Mouse (Mus musculus): ENCODE measurements at regions not wholly inside any gene's neighbourhood (a gene's known extent, or its start where the extent isn't known, plus 50 kb on each side); places are given as distances from the start of the nearest gene placed in this dataset.

GRCm38 (mm10) chr16:93189875-93190274 lies 363.9 kb upstream of the Runx1 start:
- Histone ChIP-seq H3K4me2 (replicated peaks; ENCODE audit: low read depth, low read length) (no peak overlapping the region), H3K4me1 (ENCODE audit: control insufficient read depth, insufficient read depth, low read length) (no peaks in the 10 kb centered on the region), H3K9ac (replicated peaks; ENCODE audit: low read depth, low read length) (no peak overlapping the region), H3K36me3 (ENCODE audit: control insufficient read depth, insufficient read depth, low read length) (no peaks in the 10 kb centered on the region), H3K27me3 (ENCODE audit: control insufficient read depth, insufficient read depth, low read length) (no peaks in the 10 kb centered on the region), H3K9me3 (ENCODE audit: control insufficient read depth, low read depth, low read length) (no peaks in the 10 kb centered on the region), H3K4me3 (ENCODE audit: low read depth, low read length) (no peak overlapping the region), H3K27ac (ENCODE audit: low read length) (no peak overlapping the region)
- no peak for ATAC-seq (ENCODE audit: insufficient number of reproducible peaks, insufficient read depth, low FRiP score, low read depth)
- 52% methylated on average over 3 of the region's 3 CpGs for WGBS

- Histone ChIP-seq H3K9me3 (ENCODE audit: control insufficient read depth, low read depth, low read length) (no peaks in the 10 kb centered on the region), H3K9ac (replicated peaks; ENCODE audit: low read depth, low read length) (no peak overlapping the region), H3K4me3 (ENCODE audit: low read depth, low read length) (no peak overlapping the region), H3K27ac (ENCODE audit: low read length) (no peak overlapping the region), H3K4me2 (replicated peaks; ENCODE audit: low read depth, low read length) (no peak overlapping the region), H3K27me3 (ENCODE audit: control insufficient read depth, insufficient read depth, low read length) (no peaks in the 10 kb centered on the region), H3K36me3 (ENCODE audit: control insufficient read depth, insufficient read depth, low read length) (no peaks in the 10 kb centered on the region), H3K4me1 (ENCODE audit: control insufficient read depth, insufficient read depth, low read length) (no peaks in the 10 kb centered on the region)
- ATAC-seq (ENCODE audit: insufficient number of reproducible peaks, insufficient read depth, low FRiP score, low read depth) = no peak
- WGBS = 91% methylated on average over 5 of the region's 5 CpGs
These were observed 363.5 kb upstream of the Runx1 start for GRCm38 (mm10) chr16:93189412-93189811.

- WGBS = 87% methylated on average over 4 of the region's 4 CpGs
- no peak overlapping the region for H3K4me2 ChIP-seq (replicated peaks; ENCODE audit: low read depth, low read length)
- H3K27me3 ChIP-seq (ENCODE audit: control insufficient read depth, insufficient read depth, low read length) = no peaks in the 10 kb centered on the region
- no peaks in the 10 kb centered on the region for H3K4me1 ChIP-seq (ENCODE audit: control insufficient read depth, insufficient read depth, low read length)
- H3K4me3 ChIP-seq (ENCODE audit: low read depth, low read length) = no peak overlapping the region
- no peaks in the 10 kb centered on the region for H3K9me3 ChIP-seq (ENCODE audit: control insufficient read depth, low read depth, low read length)
- H3K36me3 ChIP-seq (ENCODE audit: control insufficient read depth, insufficient read depth, low read length) = no peaks in the 10 kb centered on the region
- no peak overlapping the region for H3K27ac ChIP-seq (ENCODE audit: low read length)
- no peak overlapping the region for H3K9ac ChIP-seq (replicated peaks; ENCODE audit: low read depth, low read length)
- no peak for ATAC-seq (ENCODE audit: insufficient number of reproducible peaks, insufficient read depth, low FRiP score, low read depth)
These were observed 360.6 kb upstream of the Runx1 start for GRCm38 (mm10) chr16:93186554-93186953.

- H3K9me3 ChIP-seq (ENCODE audit: control insufficient read depth, low read depth, low read length) = no peaks in the 10 kb centered on the region
- no peak overlapping the region for H3K4me2 ChIP-seq (replicated peaks; ENCODE audit: low read depth, low read length)
- 38% methylated on average over 3 of the region's 3 CpGs for WGBS
- H3K36me3 ChIP-seq (ENCODE audit: control insufficient read depth, insufficient read depth, low read length) = no peaks in the 10 kb centered on the region
- no peaks in the 10 kb centered on the region for H3K27me3 ChIP-seq (ENCODE audit: control insufficient read depth, insufficient read depth, low read length)
- H3K4me1 ChIP-seq (ENCODE audit: control insufficient read depth, insufficient read depth, low read length) = no peaks in the 10 kb centered on the region
- ATAC-seq (ENCODE audit: insufficient number of reproducible peaks, insufficient read depth, low FRiP score, low read depth) = no peak
- no peak overlapping the region for H3K27ac ChIP-seq (ENCODE audit: low read length)
- no peak overlapping the region for H3K9ac ChIP-seq (replicated peaks; ENCODE audit: low read depth, low read length)
- H3K4me3 ChIP-seq (ENCODE audit: low read depth, low read length) = no peak overlapping the region
These were observed 356.7 kb upstream of the Runx1 start for GRCm38 (mm10) chr16:93182656-93183055.

- ATAC-seq (ENCODE audit: insufficient number of reproducible peaks, insufficient read depth, low FRiP score, low read depth) = no peak
- no peaks in the 10 kb centered on the region for H3K4me1 ChIP-seq (ENCODE audit: control insufficient read depth, insufficient read depth, low read length)
- no peak overlapping the region for H3K9ac ChIP-seq (replicated peaks; ENCODE audit: low read depth, low read length)
- H3K36me3 ChIP-seq (ENCODE audit: control insufficient read depth, insufficient read depth, low read length) = no peaks in the 10 kb centered on the region
- no peaks in the 10 kb centered on the region for H3K9me3 ChIP-seq (ENCODE audit: control insufficient read depth, low read depth, low read length)
- no peaks in the 10 kb centered on the region for H3K27me3 ChIP-seq (ENCODE audit: control insufficient read depth, insufficient read depth, low read length)
- 92% methylated on average over 8 of the region's 8 CpGs for WGBS
- no peak overlapping the region for H3K27ac ChIP-seq (ENCODE audit: low read length)
- H3K4me3 ChIP-seq (ENCODE audit: low read depth, low read length) = no peak overlapping the region
- no peak overlapping the region for H3K4me2 ChIP-seq (replicated peaks; ENCODE audit: low read depth, low read length)
These were observed 355.5 kb upstream of the Runx1 start for GRCm38 (mm10) chr16:93181497-93181896.

GRCm38 (mm10) chr16:93180213-93180612 lies 354.3 kb upstream of the Runx1 start:
- WGBS = 54% methylated on average over 5 of the region's 5 CpGs
- Histone ChIP-seq H3K36me3 (ENCODE audit: control insufficient read depth, insufficient read depth, low read length) (no peaks in the 10 kb centered on the region), H3K9me3 (ENCODE audit: control insufficient read depth, low read depth, low read length) (no peaks in the 10 kb centered on the region), H3K9ac (replicated peaks; ENCODE audit: low read depth, low read length) (no peak overlapping the region), H3K27me3 (ENCODE audit: control insufficient read depth, insufficient read depth, low read length) (no peaks in the 10 kb centered on the region), H3K4me1 (ENCODE audit: control insufficient read depth, insufficient read depth, low read length) (no peaks in the 10 kb centered on the region), H3K27ac (ENCODE audit: low read length) (no peak overlapping the region), H3K4me2 (replicated peaks; ENCODE audit: low read depth, low read length) (no peak overlapping the region), H3K4me3 (ENCODE audit: low read depth, low read length) (no peak overlapping the region)
- no peak for ATAC-seq (ENCODE audit: insufficient number of reproducible peaks, insufficient read depth, low FRiP score, low read depth)

GRCm38 (mm10) chr16:93166667-93167066 lies 340.7 kb upstream of the Runx1 start:
- no peaks in the 10 kb centered on the region for H3K9me3 ChIP-seq (ENCODE audit: control insufficient read depth, low read depth, low read length)
- no peaks in the 10 kb centered on the region for H3K4me1 ChIP-seq (ENCODE audit: control insufficient read depth, insufficient read depth, low read length)
- no peak overlapping the region for H3K4me3 ChIP-seq (ENCODE audit: low read depth, low read length)
- 95% methylated on average over 3 of the region's 3 CpGs for WGBS
- H3K27ac ChIP-seq (ENCODE audit: low read length) = no peak overlapping the region
- H3K9ac ChIP-seq (replicated peaks; ENCODE audit: low read depth, low read length) = no peak overlapping the region
- ATAC-seq (ENCODE audit: insufficient number of reproducible peaks, insufficient read depth, low FRiP score, low read depth) = no peak
- H3K36me3 ChIP-seq (ENCODE audit: control insufficient read depth, insufficient read depth, low read length) = no peaks in the 10 kb centered on the region
- no peak overlapping the region for H3K4me2 ChIP-seq (replicated peaks; ENCODE audit: low read depth, low read length)
- H3K27me3 ChIP-seq (ENCODE audit: control insufficient read depth, insufficient read depth, low read length) = no peaks in the 10 kb centered on the region

GRCm38 (mm10) chr16:93158526-93159226 lies 332.7 kb upstream of the Runx1 start:
- Histone ChIP-seq H3K9ac (replicated peaks; ENCODE audit: low read depth, low read length) (no peak overlapping the region), H3K4me3 (ENCODE audit: low read depth, low read length) (no peak overlapping the region), H3K36me3 (ENCODE audit: control insufficient read depth, insufficient read depth, low read length) (no peaks in the 10 kb centered on the region), H3K27ac (ENCODE audit: low read length) (no peak overlapping the region), H3K9me3 (ENCODE audit: control insufficient read depth, low read depth, low read length) (no peaks in the 10 kb centered on the region), H3K4me1 (ENCODE audit: control insufficient read depth, insufficient read depth, low read length) (no peaks in the 10 kb centered on the region), H3K27me3 (ENCODE audit: control insufficient read depth, insufficient read depth, low read length) (no peaks in the 10 kb centered on the region), H3K4me2 (replicated peaks; ENCODE audit: low read depth, low read length) (no peak overlapping the region)
- no peak for ATAC-seq (ENCODE audit: insufficient number of reproducible peaks, insufficient read depth, low FRiP score, low read depth)
- WGBS = 87% methylated on average over 8 of the region's 8 CpGs

Measured in stomach, embryonic 14.5 days (tissue).